Mouse (Mus musculus) limb, embryonic 15.5 days (tissue): ENCODE results near the gene Acod1. TPM values are rescaled to one million over a fixed set of nuclear protein-coding genes. Genes with fewer than 3 reads are reported as not detected.
A peak's percentile ranks its signal among the peaks of the same experiment; 100 is the strongest.

ENCODE experiments used
- ATAC-seq: fragments of 200-750 bp; cut with Nextera tagmentation; 2 replicates; pipeline ENCODE4 v1.8.0; 2017; ENCODE audit warnings: low read depth, moderate TSS enrichment; ENCODE audit not compliant: insufficient number of reproducible peaks, low FRiP score, low TSS enrichment
- H3K27ac ChIP-seq: fragments of 300-500 bp; sonication (generic); 2 replicates; pipeline ENCODE4 v1.5.1; 2015; ENCODE audit warnings: moderate library complexity, mild to moderate bottlenecking, inconsistent platforms
- H3K27me3 ChIP-seq: fragments of 300-500 bp; sonication (generic); 2 replicates; pipeline ENCODE4 v1.6.1; 2015; ENCODE audit warnings: inconsistent platforms
- H3K36me3 ChIP-seq: fragments of 300-500 bp; sonication (generic); 2 replicates; pipeline ENCODE4 v1.6.1; 2015; ENCODE audit warnings: inconsistent platforms
- H3K4me1 ChIP-seq: fragments of 300-500 bp; sonication (generic); 2 replicates; pipeline ENCODE4 v1.6.1; 2015; ENCODE audit warnings: inconsistent platforms
- H3K4me2 ChIP-seq: fragments of 300-500 bp; sonication (generic); 2 replicates; pipeline ENCODE4 v1.6.1; 2015; ENCODE audit warnings: mild to moderate bottlenecking, inconsistent platforms
- H3K4me3 ChIP-seq: fragments of 300-500 bp; sonication (generic); 2 replicates; pipeline ENCODE4 v1.5.1; 2015; ENCODE audit warnings: mild to moderate bottlenecking, inconsistent platforms
- H3K9ac ChIP-seq: fragments of 300-500 bp; sonication (generic); 2 replicates; pipeline ENCODE4 v1.6.1; 2015; ENCODE audit warnings: inconsistent platforms
- H3K9me3 ChIP-seq: fragments of 300-500 bp; sonication (generic); 2 replicates; pipeline ENCODE4 v1.6.1; 2016; ENCODE audit warnings: inconsistent platforms
- WGBS: fragments of 180-500 bp; shearing (Covaris S2); methylation state at CpG from one replicate; pipeline ENCODE4 v1.1.7; 2015; 5-methylcytosine and 5-hydroxymethylcytosine counted together
- polyA plus RNA-seq: library from polyadenylated mRNA; unstranded; fragments of >200 nt; fragmentation: Nextera tagmentation; extraction: Ambion mirVana; gene quantifications from 2 replicates; pipeline ENCODE4 v1.2.1, GENCODE M21; 2015

Gene Acod1
- polyA plus RNA-seq, 1 experiment from 2014 or later, result not detected

- H3K36me3 ChIP-seq, result peaks cover 54% of the 10 kb centered on the region
- H3K9ac ChIP-seq, result no peak overlapping the region
- H3K9me3 ChIP-seq, result no peaks in the 10 kb centered on the region
- H3K27me3 ChIP-seq, result no peaks in the 10 kb centered on the region
- H3K4me1 ChIP-seq, result no peaks in the 10 kb centered on the region
- WGBS, result 84% methylated on average over 9 of the region's 9 CpGs
- no peak overlapping the region for H3K4me3 ChIP-seq
- no peak overlapping the region for H3K27ac ChIP-seq
- no peak for ATAC-seq
- no peak overlapping the region for H3K4me2 ChIP-seq
These were observed 30.7 kb downstream of the Acod1 start for GRCm38 (mm10) chr14:103077272-103078005.

DNA sequence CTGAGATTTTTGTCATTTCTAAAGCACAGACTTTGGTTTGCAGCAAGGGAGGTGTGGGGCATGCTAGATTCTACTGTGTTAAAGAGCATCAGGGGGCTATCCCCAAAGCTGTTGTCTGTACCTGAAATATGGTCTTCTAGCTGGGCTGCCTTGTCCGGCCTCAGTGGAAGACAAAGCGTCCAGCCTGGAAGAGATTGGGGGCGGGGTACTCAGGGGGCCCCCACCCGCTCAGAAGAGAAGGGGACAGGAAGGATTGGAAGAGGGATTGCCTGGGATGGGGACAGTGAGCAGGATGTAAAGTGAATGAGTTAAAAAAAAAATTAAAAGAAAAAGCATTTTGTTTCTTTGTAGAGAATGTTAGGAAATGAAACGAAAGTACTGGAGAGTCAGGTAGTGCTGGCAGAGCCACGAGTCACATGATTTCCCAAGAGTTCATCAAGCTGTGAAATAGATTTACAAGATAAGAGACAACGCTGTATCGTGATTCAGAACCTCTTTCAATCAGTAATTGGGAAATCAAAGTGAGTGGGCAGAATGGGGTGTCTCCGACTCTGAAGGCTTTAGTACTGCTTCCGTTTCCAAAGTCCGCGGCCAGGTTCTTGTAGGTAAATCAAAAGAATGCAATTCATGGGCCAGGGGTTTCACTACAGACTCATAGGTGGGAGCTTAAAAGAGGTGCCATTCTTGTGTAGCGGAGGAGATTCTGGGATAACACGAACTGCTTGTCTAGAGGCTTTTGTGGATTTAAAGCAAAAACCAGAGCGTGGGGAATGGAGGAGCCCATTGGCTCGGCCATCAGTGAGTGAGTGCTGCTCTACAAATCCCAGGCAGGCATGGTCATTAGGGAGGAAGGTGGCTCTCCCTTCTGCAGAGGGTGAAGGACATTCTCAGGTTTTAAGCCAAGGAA, 31.5 kb downstream of the Acod1 start:
- H3K9me3 ChIP-seq, result no peaks in the 10 kb centered on the region
- H3K27ac ChIP-seq, result 0 out of 2 replicates have a peak overlapping the region, but pooled peaks have one; percentile 38
- WGBS, result 87% methylated on average over 16 of the region's 16 CpGs
- H3K4me1 ChIP-seq, result no peaks in the 10 kb centered on the region
- H3K4me3 ChIP-seq, result no peak overlapping the region
- no peak overlapping the region for H3K9ac ChIP-seq
- no peaks in the 10 kb centered on the region for H3K27me3 ChIP-seq
- H3K36me3 ChIP-seq, result peaks cover 59% of the 10 kb centered on the region
- H3K4me2 ChIP-seq, result no peak overlapping the region
- no peak for ATAC-seq

DNA sequence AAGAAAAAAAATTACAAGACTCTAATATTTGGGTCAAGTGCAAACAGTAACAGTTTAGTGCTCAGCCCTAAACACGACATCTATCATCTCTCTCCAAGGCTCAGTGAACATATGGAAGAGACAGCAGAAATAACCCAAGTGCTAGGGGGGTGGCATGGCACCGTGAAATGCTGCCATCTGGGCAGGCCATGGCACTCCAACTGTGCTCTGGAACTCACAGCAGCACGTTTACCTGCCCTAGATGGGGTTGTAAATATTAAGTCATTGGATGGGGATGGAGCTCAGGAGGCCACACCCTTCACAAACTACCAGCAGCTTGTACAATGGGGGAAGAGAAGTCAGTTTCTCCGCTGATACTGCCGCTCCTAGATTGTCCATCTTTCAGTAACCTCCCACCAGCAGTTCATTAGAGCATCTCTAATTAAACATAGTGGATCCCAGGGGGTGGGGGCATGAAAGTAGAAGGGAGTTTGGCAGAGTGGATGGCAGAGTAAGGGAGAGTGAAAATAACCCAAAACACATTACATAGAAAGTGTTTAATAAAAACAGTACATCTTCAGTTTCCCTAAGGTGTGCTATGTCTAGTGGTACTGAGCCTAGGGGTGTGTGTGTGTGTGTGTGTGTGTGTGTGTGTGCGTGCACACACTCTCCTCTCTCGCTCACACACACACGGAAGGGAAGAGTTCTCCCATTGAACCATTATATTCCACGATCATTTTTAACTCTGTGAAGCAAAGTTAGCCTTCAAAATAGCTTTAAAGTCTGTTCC, 32.6 kb downstream of the Acod1 start:
- no peaks in the 10 kb centered on the region for H3K27me3 ChIP-seq
- H3K4me3 ChIP-seq, result no peak overlapping the region
- H3K4me1 ChIP-seq, result no peaks in the 10 kb centered on the region
- no peaks in the 10 kb centered on the region for H3K9me3 ChIP-seq
- no peak overlapping the region for H3K4me2 ChIP-seq
- no peak overlapping the region for H3K9ac ChIP-seq
- H3K27ac ChIP-seq, result no peak overlapping the region
- WGBS, result 81% methylated on average over 9 of the region's 9 CpGs
- H3K36me3 ChIP-seq, result peaks cover 53% of the 10 kb centered on the region
- no peak for ATAC-seq

GRCm38 (mm10) chr14:103085840-103086533, 39.2 kb downstream of the Acod1 start:
- no peak overlapping the region for H3K4me2 ChIP-seq
- no peaks in the 10 kb centered on the region for H3K4me1 ChIP-seq
- WGBS, result 81% methylated on average over 1 of the region's 1 CpGs
- no peak for ATAC-seq
- H3K9me3 ChIP-seq, result no peaks in the 10 kb centered on the region
- H3K36me3 ChIP-seq, result peaks cover 51% of the 10 kb centered on the region
- H3K27me3 ChIP-seq, result no peaks in the 10 kb centered on the region
- H3K27ac ChIP-seq, result no peak overlapping the region
- H3K9ac ChIP-seq, result no peak overlapping the region
- H3K4me3 ChIP-seq, result no peak overlapping the region

GRCm38 (mm10) chr14:103086671-103087324, 40.0 kb downstream of the Acod1 start:
- WGBS, result 93% methylated on average over 4 of the region's 4 CpGs
- Histone ChIP-seq H3K9ac (no peak overlapping the region), H3K9me3 (no peaks in the 10 kb centered on the region), H3K4me1 (no peaks in the 10 kb centered on the region), H3K36me3 (peaks cover 54% of the 10 kb centered on the region), H3K27me3 (no peaks in the 10 kb centered on the region), H3K4me3 (no peak overlapping the region), H3K4me2 (no peak overlapping the region), H3K27ac (no peak overlapping the region)
- no peak for ATAC-seq

DNA sequence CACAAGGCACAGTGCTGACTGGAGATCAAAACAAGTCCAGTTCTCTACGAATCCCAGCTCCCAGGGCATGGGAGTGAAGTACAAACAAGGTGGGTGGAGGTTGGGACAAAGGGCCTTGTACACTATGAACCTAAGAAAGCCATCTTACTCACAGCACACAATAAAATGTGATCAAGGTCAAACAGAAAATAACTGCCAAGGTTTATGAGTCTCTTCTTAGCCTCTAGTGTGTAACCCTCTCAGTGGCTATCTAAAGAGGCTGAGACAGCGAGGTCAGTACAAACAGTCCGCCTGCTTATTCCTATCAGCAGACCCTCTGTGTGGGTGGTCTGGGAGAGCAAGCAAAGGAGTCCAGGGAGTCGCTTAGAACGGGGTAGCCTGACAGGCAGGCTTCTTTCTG, 41.1 kb downstream of the Acod1 start:
- Histone ChIP-seq H3K9me3 (no peaks in the 10 kb centered on the region), H3K27ac (no peak overlapping the region), H3K4me2 (no peak overlapping the region), H3K4me1 (no peaks in the 10 kb centered on the region), H3K9ac (no peak overlapping the region), H3K4me3 (no peak overlapping the region), H3K27me3 (no peaks in the 10 kb centered on the region), H3K36me3 (peaks cover 53% of the 10 kb centered on the region)
- ATAC-seq, result no peak
- 92% methylated on average over 5 of the region's 5 CpGs for WGBS

DNA sequence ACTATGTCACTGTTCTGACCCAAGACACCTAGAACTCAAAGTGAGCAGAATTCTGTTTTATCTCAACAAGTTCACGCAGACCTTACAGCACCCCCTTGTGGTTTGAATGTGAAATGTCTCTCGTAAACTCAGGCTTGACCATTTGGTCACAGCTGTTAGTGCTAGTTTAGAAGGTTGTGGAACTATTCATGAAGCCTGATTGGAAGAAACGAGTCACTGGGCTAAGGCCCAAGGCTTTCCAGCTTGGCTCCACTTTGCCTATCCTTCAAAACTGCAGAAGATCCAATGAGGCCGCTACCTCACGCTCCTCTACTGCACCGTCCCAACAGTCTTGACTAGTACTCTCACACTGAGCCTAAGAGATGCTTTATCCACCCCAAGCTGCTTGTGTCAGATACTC, 41.8 kb downstream of the Acod1 start:
- Histone ChIP-seq H3K4me1 (no peaks in the 10 kb centered on the region), H3K9ac (no peak overlapping the region), H3K36me3 (peaks cover 48% of the 10 kb centered on the region), H3K4me2 (no peak overlapping the region), H3K27ac (no peak overlapping the region), H3K27me3 (no peaks in the 10 kb centered on the region), H3K9me3 (no peaks in the 10 kb centered on the region), H3K4me3 (no peak overlapping the region)
- 72% methylated on average over 6 of the region's 6 CpGs for WGBS
- ATAC-seq, result no peak

DNA sequence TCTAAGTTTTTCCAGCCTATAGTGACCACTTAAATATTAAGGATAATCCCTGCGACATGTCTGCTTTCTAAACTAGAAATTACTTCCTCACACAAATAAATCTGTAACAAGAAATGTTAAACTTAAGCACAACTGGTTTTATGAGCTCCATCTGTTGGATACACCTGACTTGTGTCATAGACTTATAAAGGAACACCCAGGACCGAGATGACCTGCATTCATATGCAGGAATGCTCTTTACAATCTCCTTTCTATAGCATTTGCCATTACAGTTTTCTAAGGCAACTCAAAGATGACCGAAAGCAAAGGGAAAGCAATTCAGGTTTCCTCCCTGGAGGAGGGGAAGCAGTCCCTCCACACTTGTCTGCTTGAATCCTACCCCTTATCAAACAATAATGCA, 46.5 kb downstream of the Acod1 start:
- Histone ChIP-seq H3K36me3 (peaks cover 23% of the 10 kb centered on the region), H3K27ac (no peak overlapping the region), H3K4me1 (peaks cover 9% of the 10 kb centered on the region), H3K27me3 (no peaks in the 10 kb centered on the region), H3K4me2 (no peak overlapping the region), H3K9me3 (no peaks in the 10 kb centered on the region), H3K9ac (no peak overlapping the region), H3K4me3 (no peak overlapping the region)
- WGBS, result 79% methylated on average over 3 of the region's 3 CpGs
- no peak for ATAC-seq

GRCm38 (mm10) chr14:103093670-103094069, 46.9 kb downstream of the Acod1 start:
- peaks cover 20% of the 10 kb centered on the region for H3K36me3 ChIP-seq

DNA sequence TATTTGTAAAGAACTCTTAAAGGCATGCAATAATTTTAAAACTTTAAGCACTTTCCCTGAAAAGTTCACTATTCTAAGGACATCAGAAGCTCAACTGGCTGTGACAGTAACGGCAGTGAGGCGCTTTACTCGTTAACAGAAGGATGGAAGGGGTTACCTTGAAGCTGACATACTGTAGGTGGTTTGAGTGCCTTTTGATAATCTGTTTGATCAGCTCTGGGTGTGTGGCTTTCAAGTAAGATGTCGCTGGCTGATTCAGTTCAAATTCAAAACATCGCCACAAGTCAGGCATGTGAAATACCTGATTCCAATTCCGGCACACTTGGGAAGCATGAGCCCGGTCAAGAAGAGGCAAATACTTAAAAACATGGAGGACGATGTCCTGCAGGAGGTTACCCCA, 48.3 kb downstream of the Acod1 start:
- Histone ChIP-seq H3K4me3 (no peak overlapping the region), H3K36me3 (peaks cover 14% of the 10 kb centered on the region; the same call in 1 of the 2 replicates), H3K9me3 (no peaks in the 10 kb centered on the region), H3K27me3 (no peaks in the 10 kb centered on the region), H3K4me2 (no peak overlapping the region), H3K9ac (no peak overlapping the region), H3K27ac (no peak overlapping the region), H3K4me1 (peaks cover 9% of the 10 kb centered on the region)
- WGBS, result 89% methylated on average over 8 of the region's 8 CpGs
- no peak for ATAC-seq

More at GRCm38 (mm10) chr14:103093670-103094069, 46.9 kb downstream of the Acod1 start:
- WGBS, result 62% methylated on average over 4 of the region's 4 CpGs
- Histone ChIP-seq H3K9ac (no peak overlapping the region), H3K4me1 (peaks cover 9% of the 10 kb centered on the region), H3K27ac (no peak overlapping the region), H3K9me3 (no peaks in the 10 kb centered on the region), H3K4me2 (no peak overlapping the region), H3K4me3 (no peak overlapping the region), H3K27me3 (no peaks in the 10 kb centered on the region)
- no peak for ATAC-seq

DNA sequence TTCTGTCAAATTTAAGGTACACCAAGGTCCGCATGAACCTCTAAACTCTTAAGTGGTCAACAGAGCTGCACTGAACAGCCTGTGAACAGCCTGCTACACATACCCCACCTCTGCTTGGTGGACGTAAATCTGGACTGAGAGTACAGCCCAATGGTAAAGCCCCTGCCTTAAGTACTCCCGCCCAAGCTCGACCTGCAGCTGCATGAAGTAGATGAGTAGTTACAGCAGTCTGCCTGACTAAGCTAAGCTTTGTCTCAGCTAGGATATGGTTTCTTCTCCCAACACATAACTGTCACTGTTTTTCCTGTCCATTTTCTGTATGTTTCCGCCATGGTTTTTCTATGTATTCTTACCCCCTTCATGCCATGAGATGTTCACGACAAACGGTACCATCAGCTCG, 49.0 kb downstream of the Acod1 start:
- 89% methylated on average over 8 of the region's 8 CpGs for WGBS

More for the DNA sequence above, 49.0 kb downstream of the Acod1 start:
- no peak overlapping the region for H3K4me3 ChIP-seq
- H3K9me3 ChIP-seq, result no peaks in the 10 kb centered on the region
- peaks cover 9% of the 10 kb centered on the region for H3K4me1 ChIP-seq
- no peaks in the 10 kb centered on the region for H3K27me3 ChIP-seq
- H3K27ac ChIP-seq, result no peak overlapping the region
- no peak for ATAC-seq
- H3K9ac ChIP-seq, result no peak overlapping the region
- H3K4me2 ChIP-seq, result no peak overlapping the region
- peaks cover 14% of the 10 kb centered on the region; the same call in 1 of the 2 replicates for H3K36me3 ChIP-seq
